Mouse (Mus musculus): ENCODE results near the gene Rtn4ip1. TPM values are rescaled to one million over a fixed set of nuclear protein-coding genes. Genes with fewer than 3 reads are reported as not detected.
A peak's percentile ranks its signal among the peaks of the same experiment; 100 is the strongest.

Gene Rtn4ip1
- polyA plus RNA-seq (2014; fragmentation: Nextera tagmentation; extraction: Ambion mirVana): 25.7 and 32.7 TPM in 2 replicates

GRCm38 (mm10) chr10:43901578-43902194 lies at the start of gene Rtn4ip1, which contains the start of gene Qrsl1:
TSS of gene Rtn4ip1 (plus strand) at chr10:43901807.
TSS of gene Qrsl1 (minus strand) at chr10:43901745.
- Histone ChIP-seq H3K9me3 (replicated peaks; ENCODE audit: control insufficient read depth, low read length) (no peaks in the 10 kb centered on the region), H3K27me3 (ENCODE audit: control insufficient read depth, insufficient read depth, low read length) (no peaks in the 10 kb centered on the region), H3K9ac (ENCODE audit: low read depth, low read length) (peak within 1 kb of the TSS; percentile 89), H3K36me3 (ENCODE audit: control insufficient read depth, insufficient read depth, low read length) (no peaks in the 10 kb centered on the region), H3K4me1 (ENCODE audit: control insufficient read depth, insufficient read depth, low read length) (peaks cover 7% of the 10 kb centered on the region; the same call in 1 of the 2 replicates), H3K4me2 (peak within 1 kb of the TSS; percentile 71), H3K27ac (ENCODE audit: low read depth, low read length) (peak within 1 kb of the TSS; percentile 90), H3K4me3 (ENCODE audit: low read depth, low read length) (peak within 1 kb of the TSS; percentile 83)
- peak; percentile 92 for ATAC-seq (replicated peaks; ENCODE audit: insufficient number of reproducible peaks, low FRiP score, low TSS enrichment)
- WGBS (ENCODE audit: insufficient replicate concordance): under 1% methylated on average over 40 of the region's 40 CpGs

- Histone ChIP-seq H3K9ac (ENCODE audit: low read depth, low read length) (no peak overlapping the region), H3K4me3 (ENCODE audit: low read depth, low read length) (no peak overlapping the region), H3K4me1 (ENCODE audit: control insufficient read depth, insufficient read depth, low read length) (no peaks in the 10 kb centered on the region), H3K9me3 (replicated peaks; ENCODE audit: control insufficient read depth, low read length) (no peaks in the 10 kb centered on the region), H3K27ac (ENCODE audit: low read depth, low read length) (no peak overlapping the region), H3K36me3 (ENCODE audit: control insufficient read depth, insufficient read depth, low read length) (no peaks in the 10 kb centered on the region), H3K4me2 (no peak overlapping the region), H3K27me3 (ENCODE audit: control insufficient read depth, insufficient read depth, low read length) (no peaks in the 10 kb centered on the region)
- 74% methylated on average over 5 of the region's 5 CpGs for WGBS (ENCODE audit: insufficient replicate concordance)
- ATAC-seq (replicated peaks; ENCODE audit: insufficient number of reproducible peaks, low FRiP score, low TSS enrichment): no peak
Observed at GRCm38 (mm10) chr10:43851898-43852297, 49.7 kb upstream of the Rtn4ip1 start.

GRCm38 (mm10) chr10:43855916-43856315 lies 45.7 kb upstream of the Rtn4ip1 start:
- Histone ChIP-seq H3K36me3 (ENCODE audit: control insufficient read depth, insufficient read depth, low read length) (no peaks in the 10 kb centered on the region), H3K27ac (ENCODE audit: low read depth, low read length) (no peak overlapping the region), H3K4me3 (ENCODE audit: low read depth, low read length) (no peak overlapping the region), H3K27me3 (ENCODE audit: control insufficient read depth, insufficient read depth, low read length) (no peaks in the 10 kb centered on the region), H3K4me1 (ENCODE audit: control insufficient read depth, insufficient read depth, low read length) (no peaks in the 10 kb centered on the region), H3K9me3 (replicated peaks; ENCODE audit: control insufficient read depth, low read length) (no peaks in the 10 kb centered on the region), H3K9ac (ENCODE audit: low read depth, low read length) (no peak overlapping the region), H3K4me2 (no peak overlapping the region)
- WGBS (ENCODE audit: insufficient replicate concordance): 89% methylated on average over 9 of the region's 9 CpGs
- no peak for ATAC-seq (replicated peaks; ENCODE audit: insufficient number of reproducible peaks, low FRiP score, low TSS enrichment)

- no peaks in the 10 kb centered on the region for H3K9me3 ChIP-seq (replicated peaks; ENCODE audit: control insufficient read depth, low read length)
- H3K36me3 ChIP-seq (ENCODE audit: control insufficient read depth, insufficient read depth, low read length): no peaks in the 10 kb centered on the region
- H3K4me3 ChIP-seq (ENCODE audit: low read depth, low read length): no peak overlapping the region
- H3K27ac ChIP-seq (ENCODE audit: low read depth, low read length): no peak overlapping the region
- H3K4me1 ChIP-seq (ENCODE audit: control insufficient read depth, insufficient read depth, low read length): no peaks in the 10 kb centered on the region
- no peak overlapping the region for H3K4me2 ChIP-seq
- H3K27me3 ChIP-seq (ENCODE audit: control insufficient read depth, insufficient read depth, low read length): no peaks in the 10 kb centered on the region
- WGBS (ENCODE audit: insufficient replicate concordance): 60% methylated on average over 3 of the region's 3 CpGs
- no peak overlapping the region for H3K9ac ChIP-seq (ENCODE audit: low read depth, low read length)
- no peak for ATAC-seq (replicated peaks; ENCODE audit: insufficient number of reproducible peaks, low FRiP score, low TSS enrichment)
Observed at GRCm38 (mm10) chr10:43856351-43856750, 45.3 kb upstream of the Rtn4ip1 start.

- no peak for ATAC-seq (replicated peaks; ENCODE audit: insufficient number of reproducible peaks, low FRiP score, low TSS enrichment)
- Histone ChIP-seq H3K4me1 (ENCODE audit: control insufficient read depth, insufficient read depth, low read length) (no peaks in the 10 kb centered on the region), H3K27ac (ENCODE audit: low read depth, low read length) (no peak overlapping the region), H3K4me3 (ENCODE audit: low read depth, low read length) (no peak overlapping the region), H3K9ac (ENCODE audit: low read depth, low read length) (no peak overlapping the region), H3K4me2 (no peak overlapping the region), H3K9me3 (replicated peaks; ENCODE audit: control insufficient read depth, low read length) (no peaks in the 10 kb centered on the region), H3K36me3 (ENCODE audit: control insufficient read depth, insufficient read depth, low read length) (0 out of 2 replicates have a peak, but pooled peaks cover 3% of the 10 kb centered on the region), H3K27me3 (ENCODE audit: control insufficient read depth, insufficient read depth, low read length) (no peaks in the 10 kb centered on the region)
- WGBS (ENCODE audit: insufficient replicate concordance): 65% methylated on average over 10 of the region's 10 CpGs
Observed at GRCm38 (mm10) chr10:43870752-43871151, 30.9 kb upstream of the Rtn4ip1 start.

GRCm38 (mm10) chr10:43871458-43871857 lies 30.1 kb upstream of the Rtn4ip1 start:
- peaks cover 7% of the 10 kb centered on the region; the same call in 1 of the 2 replicates for H3K36me3 ChIP-seq (ENCODE audit: control insufficient read depth, insufficient read depth, low read length)
- no peak overlapping the region for H3K4me3 ChIP-seq (ENCODE audit: low read depth, low read length)
- no peak for ATAC-seq (replicated peaks; ENCODE audit: insufficient number of reproducible peaks, low FRiP score, low TSS enrichment)
- H3K4me1 ChIP-seq (ENCODE audit: control insufficient read depth, insufficient read depth, low read length): no peaks in the 10 kb centered on the region
- H3K9me3 ChIP-seq (replicated peaks; ENCODE audit: control insufficient read depth, low read length): no peaks in the 10 kb centered on the region
- 65% methylated on average over 1 of the region's 1 CpGs for WGBS (ENCODE audit: insufficient replicate concordance)
- H3K9ac ChIP-seq (ENCODE audit: low read depth, low read length): no peak overlapping the region
- H3K4me2 ChIP-seq: no peak overlapping the region
- no peaks in the 10 kb centered on the region for H3K27me3 ChIP-seq (ENCODE audit: control insufficient read depth, insufficient read depth, low read length)
- no peak overlapping the region for H3K27ac ChIP-seq (ENCODE audit: low read depth, low read length)

GRCm38 (mm10) chr10:43887676-43888075 lies 13.9 kb upstream of the Rtn4ip1 start:
- Histone ChIP-seq H3K27ac (ENCODE audit: low read depth, low read length) (no peak overlapping the region), H3K9me3 (replicated peaks; ENCODE audit: control insufficient read depth, low read length) (no peaks in the 10 kb centered on the region), H3K27me3 (ENCODE audit: control insufficient read depth, insufficient read depth, low read length) (no peaks in the 10 kb centered on the region), H3K36me3 (ENCODE audit: control insufficient read depth, insufficient read depth, low read length) (peaks cover 6% of the 10 kb centered on the region; the same call in 1 of the 2 replicates), H3K4me2 (no peak overlapping the region), H3K4me1 (ENCODE audit: control insufficient read depth, insufficient read depth, low read length) (no peaks in the 10 kb centered on the region), H3K9ac (ENCODE audit: low read depth, low read length) (no peak overlapping the region), H3K4me3 (ENCODE audit: low read depth, low read length) (no peak overlapping the region)
- 90% methylated on average over 9 of the region's 9 CpGs for WGBS (ENCODE audit: insufficient replicate concordance)
- no peak for ATAC-seq (replicated peaks; ENCODE audit: insufficient number of reproducible peaks, low FRiP score, low TSS enrichment)

GRCm38 (mm10) chr10:43888976-43889375 lies 12.6 kb upstream of the Rtn4ip1 start:
- no peak for ATAC-seq (replicated peaks; ENCODE audit: insufficient number of reproducible peaks, low FRiP score, low TSS enrichment)
- Histone ChIP-seq H3K9me3 (replicated peaks; ENCODE audit: control insufficient read depth, low read length) (no peaks in the 10 kb centered on the region), H3K4me2 (no peak overlapping the region), H3K4me1 (ENCODE audit: control insufficient read depth, insufficient read depth, low read length) (no peaks in the 10 kb centered on the region), H3K27ac (ENCODE audit: low read depth, low read length) (no peak overlapping the region), H3K27me3 (ENCODE audit: control insufficient read depth, insufficient read depth, low read length) (no peaks in the 10 kb centered on the region), H3K4me3 (ENCODE audit: low read depth, low read length) (no peak overlapping the region), H3K9ac (ENCODE audit: low read depth, low read length) (no peak overlapping the region), H3K36me3 (ENCODE audit: control insufficient read depth, insufficient read depth, low read length) (peaks cover 6% of the 10 kb centered on the region; the same call in 1 of the 2 replicates)
- WGBS (ENCODE audit: insufficient replicate concordance): 91% methylated on average over 16 of the region's 16 CpGs

GRCm38 (mm10) chr10:43892971-43893370 lies 8.6 kb upstream of the Rtn4ip1 start:
- Histone ChIP-seq H3K9me3 (replicated peaks; ENCODE audit: control insufficient read depth, low read length) (no peaks in the 10 kb centered on the region), H3K36me3 (ENCODE audit: control insufficient read depth, insufficient read depth, low read length) (peaks cover 4% of the 10 kb centered on the region; the same call in 1 of the 2 replicates), H3K4me2 (no peak overlapping the region), H3K4me3 (ENCODE audit: low read depth, low read length) (no peak overlapping the region), H3K4me1 (ENCODE audit: control insufficient read depth, insufficient read depth, low read length) (no peaks in the 10 kb centered on the region), H3K9ac (ENCODE audit: low read depth, low read length) (no peak overlapping the region), H3K27me3 (ENCODE audit: control insufficient read depth, insufficient read depth, low read length) (no peaks in the 10 kb centered on the region), H3K27ac (ENCODE audit: low read depth, low read length) (no peak overlapping the region)
- WGBS (ENCODE audit: insufficient replicate concordance): 92% methylated on average over 4 of the region's 4 CpGs
- ATAC-seq (replicated peaks; ENCODE audit: insufficient number of reproducible peaks, low FRiP score, low TSS enrichment): no peak
